Mouse (Mus musculus) skeletal muscle tissue, postnatal 0 days (tissue): ENCODE data around the gene Gstm7. TPM values are rescaled to one million over a fixed set of nuclear protein-coding genes. Genes with fewer than 3 reads are reported as not detected.

Source experiments
- polyA plus RNA-seq: library from polyadenylated mRNA; unstranded; fragments of >200 nt; fragmentation: Nextera tagmentation; extraction: Ambion mirVana; gene quantifications from 2 replicates; pipeline ENCODE4 v1.2.1, GENCODE M21; 2015

Gene Gstm7
- polyA plus RNA-seq: 6.6 and 6.8 TPM in 2 replicates

GRCm38 (mm10) chr3:107931670-107932069, at the start of gene Gstm7:
Gene Gstm7, minus strand, starts transcription at chr3:107931817.

GRCm38 (mm10) chr3:107968724-107969395, 37.2 kb upstream of the Gstm7 start, which contains the start of gene Gstm3:
Gene Gstm3, minus strand, starts transcription at chr3:107969283.

GRCm38 (mm10) chr3:107943239-107943990, 11.8 kb upstream of the Gstm7 start, which contains the start of gene Gstm6:
Gene Gstm6, minus strand, starts transcription at chr3:107943749.

DNA sequence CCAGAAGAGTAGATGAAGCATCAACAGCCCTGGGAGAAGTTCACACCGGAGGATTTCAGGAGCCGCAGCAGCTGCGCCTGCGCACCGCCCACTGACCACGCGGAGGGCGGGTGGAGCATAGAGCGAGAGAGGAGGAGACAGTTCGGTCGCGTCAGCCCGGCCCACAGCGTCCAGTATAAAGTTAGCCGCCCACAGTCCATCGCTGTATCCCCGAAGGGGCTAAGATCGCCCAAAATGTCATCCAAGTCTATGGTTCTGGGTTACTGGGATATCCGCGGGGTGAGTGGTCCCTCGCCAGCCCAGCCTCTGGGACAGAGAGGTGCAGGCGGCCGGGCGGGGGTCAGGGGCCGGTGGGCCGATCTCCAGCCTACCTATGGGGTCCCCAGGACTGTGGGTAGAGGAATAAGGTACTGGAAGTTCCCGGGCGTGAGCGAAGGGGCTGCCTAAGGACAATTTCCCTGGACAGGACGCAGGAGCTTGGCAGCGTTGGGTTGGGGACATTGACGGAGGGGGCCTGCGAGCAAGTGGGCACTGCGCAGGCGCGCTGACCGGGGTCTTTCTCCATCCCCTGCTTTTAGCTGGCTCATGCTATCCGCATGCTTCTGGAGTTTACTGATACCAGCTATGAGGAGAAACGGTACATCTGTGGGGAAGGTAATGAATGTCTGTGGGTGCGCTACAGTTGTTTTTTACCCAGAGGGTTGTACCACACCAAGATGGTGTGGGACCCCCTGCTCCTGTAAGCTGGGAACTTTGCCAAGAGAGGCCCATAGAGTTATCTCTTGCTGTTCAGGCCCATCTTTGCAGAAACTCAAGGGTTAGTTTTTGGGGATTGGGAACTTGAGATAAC, 35.7 kb downstream of the Gstm7 start, which contains the start of gene Gstm5:
Gene Gstm5 (plus strand): TSS at position 102 of the 850 bp plus-strand sequence.

GRCm38 (mm10) chr3:107877005-107877404, 54.6 kb downstream of the Gstm7 start, which contains the start of gene Eps8l3:
Gene Eps8l3, plus strand, starts transcription at chr3:107877229.

Other genes with a start within 250 kb of the Gstm7 start
- gene Ahcyl1, start 235.3 kb downstream of the Gstm7 start, polyA plus RNA-seq: 32.7 and 32.9 TPM in 2 replicates
- gene Csf1, start 171.3 kb downstream of the Gstm7 start, polyA plus RNA-seq: 13.1 and 17.2 TPM in 2 replicates
- not detected in 2 replicates for gene Eps8l3, start 54.6 kb downstream of the Gstm7 start, polyA plus RNA-seq
- gene Gstm5, start 36.0 kb downstream of the Gstm7 start, polyA plus RNA-seq: 106 and 112 TPM in 2 replicates
- gene Gstm6, start 11.9 kb upstream of the Gstm7 start, polyA plus RNA-seq: 2.7 and 3.5 TPM in 2 replicates
- gene Gstm3, start 37.5 kb upstream of the Gstm7 start, polyA plus RNA-seq: not detected in 2 replicates
- 47.5 and 65.3 TPM in 2 replicates for gene Gstm2, start 54.6 kb upstream of the Gstm7 start, polyA plus RNA-seq
- gene Gstm1, start 86.2 kb upstream of the Gstm7 start, polyA plus RNA-seq: 115 and 116 TPM in 2 replicates
- 10.6 and 12.4 TPM in 2 replicates for gene Gstm4, start 113.1 kb upstream of the Gstm7 start, polyA plus RNA-seq
- 10.6 and 13.3 TPM in 2 replicates for gene Ampd2, start 154.8 kb upstream of the Gstm7 start, polyA plus RNA-seq
- 0.22 and 0.27 TPM in 2 replicates for gene Gnat2, start 161.0 kb upstream of the Gstm7 start, polyA plus RNA-seq
- gene Gnai3, start 214.3 kb upstream of the Gstm7 start, polyA plus RNA-seq: 49.0 and 55.8 TPM in 2 replicates
- 0.11 and 0.12 TPM in 2 replicates for gene Gpr61, start 223.1 kb upstream of the Gstm7 start, polyA plus RNA-seq